9 mouse cellular contexts compared by ENCODE assay signal in the genomic region with DNA sequence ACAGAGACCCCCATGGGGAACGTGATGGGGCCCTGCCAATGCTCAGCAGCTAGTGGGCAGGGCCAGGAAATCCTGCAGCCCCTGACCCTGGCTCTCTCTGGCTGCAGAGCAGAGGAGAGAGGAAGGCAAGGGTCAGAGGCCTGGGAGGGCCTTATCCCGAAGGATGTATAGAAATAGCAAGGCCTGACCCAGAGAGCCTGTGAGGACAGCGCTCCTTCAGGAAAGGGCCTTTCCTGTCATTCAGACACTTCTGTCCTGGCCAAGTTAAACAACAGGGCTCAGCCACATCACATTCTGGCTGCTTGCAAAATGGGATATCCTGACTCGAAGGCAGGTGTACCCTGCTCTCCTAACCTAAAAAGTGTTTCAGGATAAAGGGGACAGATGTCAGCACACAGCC.
A peak's percentile ranks its signal among the peaks of the same experiment; 100 is the strongest.
DNase-seq lines count a peak whose midpoint lies in the region; ATAC-seq and TF ChIP-seq lines count a peak whose summit lies in the region.
"Had no signal": no experiment of that assay in that cellular context is flagged by ENCODE, and none has a peak within 500 bp of the region (broad histone marks: within the 10 kb centered on the region; RNA-seq: fewer than 3 reads in every experiment).

No protein-coding gene starts in this region.

- intact Hi-C loops in heart, postnatal 10 days (cut with DNase I), result loop anchor here (2.0 to 5.0 kb wide), 2 partner anchors 65 to 115 kb away; no protein-coding TSS in a partner anchor

- no peak for ATAC-seq in midbrain, embryonic 11.5 days (ENCODE audit: low FRiP score)
- ATAC-seq in stomach, postnatal 0 days (ENCODE audit: low FRiP score, low TSS enrichment), result peak; percentile 27; the same call in 1 of the 2 replicates
- no peak for ATAC-seq in megakaryocyte progenitor cell, adult 5-6 weeks (replicated peaks; ENCODE audit: poor library complexity)
- no peak for ATAC-seq in forebrain, embryonic 13.5 days

- no peak for TF ChIP-seq CTCF in stomach, postnatal 0 days (IDR thresholded peaks at IDR 0.05; ENCODE audit: low read depth)

- H3K36me3 ChIP-seq in midbrain, embryonic 10.5 days, result peaks cover 11% of the 10 kb centered on the region; the same call in 1 of the 2 replicates
- no peaks in the 10 kb centered on the region for H3K36me3 ChIP-seq in midbrain, embryonic 11.5 days (ENCODE audit: control insufficient read depth, insufficient read depth, low read length)
- H3K36me3 ChIP-seq in stomach, postnatal 0 days (ENCODE audit: control insufficient read depth, insufficient read depth, low read length), result no peaks in the 10 kb centered on the region
- H3K36me3 ChIP-seq in forebrain, embryonic 13.5 days (ENCODE audit: poor library complexity, severe bottlenecking), result no peaks in the 10 kb centered on the region

- no peak for TF ChIP-seq EP300 in stomach, postnatal 0 days (optimal IDR thresholded peaks at IDR 0.05)

- H3K9ac ChIP-seq in midbrain, embryonic 11.5 days (ENCODE audit: low read length), result no peak overlapping the region
- H3K9ac ChIP-seq in stomach, postnatal 0 days (ENCODE audit: low read length), result no peak overlapping the region
- no peak overlapping the region for H3K9ac ChIP-seq in forebrain, embryonic 13.5 days

- DNase-seq in midbrain, embryonic 10.5 days (ENCODE audit: low spot score), result no peak
- DNase-seq in midbrain, embryonic 11.5 days (ENCODE audit: low spot score, missing footprints), result no peak
- DNase-seq in heart, postnatal 10 days, result peak; percentile 58 to 64
- DNase-seq in kidney, postnatal 4 days, result peak; percentile 38 to 63
- no peak for DNase-seq in stomach, postnatal 0 days (ENCODE audit: low spot score)
- DNase-seq in layer of hippocampus, postnatal 25 days (ENCODE audit: extremely low spot score in 1 of 2, low spot score in 1 of 2), result no peak
- DNase-seq: cerebellum, adult 11 months had no signal

- H3K4me3 ChIP-seq in midbrain, embryonic 10.5 days, result no peak overlapping the region
- no peak overlapping the region for H3K4me3 ChIP-seq in midbrain, embryonic 11.5 days (ENCODE audit: low read depth, low read length)
- H3K4me3 ChIP-seq in stomach, postnatal 0 days (ENCODE audit: low read depth, low read length), result no peak overlapping the region
- H3K4me3 ChIP-seq in forebrain, embryonic 13.5 days, result no peak overlapping the region

- no peaks in the 10 kb centered on the region for H3K9me3 ChIP-seq in midbrain, embryonic 10.5 days (replicated peaks)
- H3K9me3 ChIP-seq in midbrain, embryonic 11.5 days (ENCODE audit: control insufficient read depth, low read length), result no peaks in the 10 kb centered on the region
- no peaks in the 10 kb centered on the region for H3K9me3 ChIP-seq in stomach, postnatal 0 days (ENCODE audit: control insufficient read depth, low read length)
- H3K9me3 ChIP-seq in forebrain, embryonic 13.5 days (replicated peaks), result no peaks in the 10 kb centered on the region

- WGBS in midbrain, embryonic 10.5 days, result 60% methylated on average over 4 of the region's 4 CpGs
- WGBS in midbrain, embryonic 11.5 days, result 55% methylated on average over 4 of the region's 4 CpGs
- WGBS in stomach, postnatal 0 days, result 59% methylated on average over 4 of the region's 4 CpGs
- WGBS in forebrain, embryonic 13.5 days, result 66% methylated on average over 4 of the region's 4 CpGs

- H3K27me3 ChIP-seq in midbrain, embryonic 10.5 days (ENCODE audit: low read depth, poor library complexity, severe bottlenecking), result no peaks in the 10 kb centered on the region
- H3K27me3 ChIP-seq in midbrain, embryonic 11.5 days (ENCODE audit: control insufficient read depth, insufficient read depth, low read length), result no peaks in the 10 kb centered on the region
- no peaks in the 10 kb centered on the region for H3K27me3 ChIP-seq in stomach, postnatal 0 days (ENCODE audit: control insufficient read depth, insufficient read depth, low read length)
- no peaks in the 10 kb centered on the region for H3K27me3 ChIP-seq in forebrain, embryonic 13.5 days

- peaks cover 70% of the 10 kb centered on the region for H3K4me1 ChIP-seq in midbrain, embryonic 10.5 days
- peaks cover 13% of the 10 kb centered on the region for H3K4me1 ChIP-seq in midbrain, embryonic 11.5 days (ENCODE audit: control insufficient read depth, insufficient read depth, low read length)
- H3K4me1 ChIP-seq in stomach, postnatal 0 days (replicated peaks; ENCODE audit: control insufficient read depth, insufficient read depth), result no peaks in the 10 kb centered on the region
- H3K4me1 ChIP-seq in forebrain, embryonic 13.5 days, result peaks cover 44% of the 10 kb centered on the region

- peak overlapping the region; percentile 14 for H3K27ac ChIP-seq in midbrain, embryonic 10.5 days (replicated peaks)
- H3K27ac ChIP-seq in midbrain, embryonic 11.5 days (ENCODE audit: low read depth, low read length), result no peak overlapping the region
- H3K27ac ChIP-seq in stomach, postnatal 0 days (replicated peaks), result no peak overlapping the region
- H3K27ac ChIP-seq in forebrain, embryonic 13.5 days, result no peak overlapping the region

- no peak overlapping the region for H3K4me2 ChIP-seq in midbrain, embryonic 11.5 days
- no peak overlapping the region for H3K4me2 ChIP-seq in stomach, postnatal 0 days (replicated peaks; ENCODE audit: low read depth)
- no peak overlapping the region for H3K4me2 ChIP-seq in forebrain, embryonic 13.5 days

Comparison
In these comparisons a context has a peak if more than half of its experiments do, and no peak if none do; other contexts are left out.
1. DNase-seq: peak in heart, postnatal 10 days (2 of 2) and kidney, postnatal 4 days (2 of 2); none in midbrain, embryonic 10.5 days (single experiment), midbrain, embryonic 11.5 days (single experiment), stomach, postnatal 0 days (single experiment) and layer of hippocampus, postnatal 25 days (0 of 2).